Mouse (Mus musculus): ENCODE data around the gene Ctnnbip1. TPM values are rescaled to one million over a fixed set of nuclear protein-coding genes. Genes with fewer than 3 reads are reported as not detected.

Ctnnbip1 gene
- total and polyA plus RNA-seq, 2 experiments from 2014 or later = 109 to 116 TPM

- DNase-seq (ENCODE audit: low spot score) = no peak
- Histone ChIP-seq H3K36me3 (ENCODE audit: insufficient read depth, low read length) (peaks cover 7% of the 10 kb centered on the region), H3K4me2 (ENCODE audit: low read depth, low read length, poor library complexity, severe bottlenecking) (no peak overlapping the region), H3K27me3 (ENCODE audit: insufficient read depth, low read length) (no peaks in the 10 kb centered on the region), H3K9me3 (ENCODE audit: low read length) (no peaks in the 10 kb centered on the region), H3K4me1 (ENCODE audit: insufficient read depth, low read length) (peaks cover 4% of the 10 kb centered on the region), H3K9ac (replicated peaks; ENCODE audit: low read length, poor library complexity, severe bottlenecking) (no peak overlapping the region), H3K4me3 (ENCODE audit: low read depth, low read length) (no peak overlapping the region), H3K27ac (ENCODE audit: low read depth, low read length) (no peak overlapping the region)
- no peak for TF ChIP-seq CTCF (IDR thresholded peaks at IDR 0.05)
- no peak for ATAC-seq (ENCODE audit: low FRiP score)
- whole genome bisulfite sequencing = 87% methylated on average over 4 of the region's 4 CpGs
These were observed 43.4 kb downstream of the Ctnnbip1 start for GRCm38 (mm10) chr4:149561392-149561791.

- H3K36me3 ChIP-seq (ENCODE audit: insufficient read depth, low read length) = peaks cover 7% of the 10 kb centered on the region
- DNase-seq (ENCODE audit: low spot score) = peak; percentile 64
- H3K4me3 ChIP-seq (ENCODE audit: low read depth, low read length) = no peak overlapping the region
- 0 out of 2 replicates have a peak overlapping the region, but pooled peaks have one; percentile 6 for H3K4me2 ChIP-seq (ENCODE audit: low read depth, low read length, poor library complexity, severe bottlenecking)
- no peaks in the 10 kb centered on the region for H3K27me3 ChIP-seq (ENCODE audit: insufficient read depth, low read length)
- 0 out of 2 replicates have a peak overlapping the region, but pooled peaks have one; percentile 24 for H3K9ac ChIP-seq (replicated peaks; ENCODE audit: low read length, poor library complexity, severe bottlenecking)
- no peaks in the 10 kb centered on the region for H3K9me3 ChIP-seq (ENCODE audit: low read length)
- WGBS = 45% methylated on average over 21 of the region's 21 CpGs
- H3K27ac ChIP-seq (ENCODE audit: low read depth, low read length) = peak overlapping the region; percentile 69
- H3K4me1 ChIP-seq (ENCODE audit: insufficient read depth, low read length) = peaks cover 4% of the 10 kb centered on the region
- TF ChIP-seq CTCF (IDR thresholded peaks at IDR 0.05) = no peak
- peak; percentile 44; the same call in 1 of the 2 replicates for ATAC-seq (ENCODE audit: low FRiP score)
These were observed 44.2 kb downstream of the Ctnnbip1 start for GRCm38 (mm10) chr4:149561986-149562904.

- 10% methylated on average over 7 of the region's 7 CpGs for WGBS
- Histone ChIP-seq H3K4me2 (ENCODE audit: low read depth, low read length, poor library complexity, severe bottlenecking) (0 out of 2 replicates have a peak overlapping the region, but pooled peaks have one; percentile 6), H3K27me3 (ENCODE audit: insufficient read depth, low read length) (no peaks in the 10 kb centered on the region), H3K36me3 (ENCODE audit: insufficient read depth, low read length) (peaks cover 1% of the 10 kb centered on the region), H3K4me1 (ENCODE audit: insufficient read depth, low read length) (peaks cover 4% of the 10 kb centered on the region), H3K9me3 (ENCODE audit: low read length) (no peaks in the 10 kb centered on the region), H3K27ac (ENCODE audit: low read depth, low read length) (peak overlapping the region; percentile 69), H3K9ac (replicated peaks; ENCODE audit: low read length, poor library complexity, severe bottlenecking) (no peak overlapping the region), H3K4me3 (ENCODE audit: low read depth, low read length) (no peak overlapping the region)
- DNase-seq (ENCODE audit: low spot score) = peak; percentile 82
- peak; percentile 28; the same call in 1 of the 2 replicates for ATAC-seq (ENCODE audit: low FRiP score)
- no peak for TF ChIP-seq CTCF (IDR thresholded peaks at IDR 0.05)
These were observed 44.9 kb downstream of the Ctnnbip1 start for GRCm38 (mm10) chr4:149562905-149563347.

GRCm38 (mm10) chr4:149563941-149564361 lies 45.9 kb downstream of the Ctnnbip1 start:
- no peak for DNase-seq (ENCODE audit: low spot score)
- no peaks in the 10 kb centered on the region for H3K9me3 ChIP-seq (ENCODE audit: low read length)
- WGBS = 91% methylated on average over 10 of the region's 10 CpGs
- H3K9ac ChIP-seq (replicated peaks; ENCODE audit: low read length, poor library complexity, severe bottlenecking) = no peak overlapping the region
- no peaks in the 10 kb centered on the region for H3K27me3 ChIP-seq (ENCODE audit: insufficient read depth, low read length)
- H3K27ac ChIP-seq (ENCODE audit: low read depth, low read length) = peak overlapping the region; percentile 2; the same call in 1 of the 2 replicates
- no peak for TF ChIP-seq CTCF (IDR thresholded peaks at IDR 0.05)
- no peaks in the 10 kb centered on the region; the same call in 1 of the 2 replicates for H3K36me3 ChIP-seq (ENCODE audit: insufficient read depth, low read length)
- H3K4me1 ChIP-seq (ENCODE audit: insufficient read depth, low read length) = peaks cover 4% of the 10 kb centered on the region
- ATAC-seq (ENCODE audit: low FRiP score) = no peak
- H3K4me3 ChIP-seq (ENCODE audit: low read depth, low read length) = no peak overlapping the region
- no peak overlapping the region for H3K4me2 ChIP-seq (ENCODE audit: low read depth, low read length, poor library complexity, severe bottlenecking)

- Histone ChIP-seq H3K36me3 (ENCODE audit: insufficient read depth, low read length) (no peaks in the 10 kb centered on the region), H3K4me1 (ENCODE audit: insufficient read depth, low read length) (peaks cover 4% of the 10 kb centered on the region), H3K9me3 (ENCODE audit: low read length) (no peaks in the 10 kb centered on the region), H3K27me3 (ENCODE audit: insufficient read depth, low read length) (no peaks in the 10 kb centered on the region), H3K27ac (ENCODE audit: low read depth, low read length) (peak overlapping the region; percentile 84), H3K9ac (replicated peaks; ENCODE audit: low read length, poor library complexity, severe bottlenecking) (no peak overlapping the region), H3K4me3 (ENCODE audit: low read depth, low read length) (no peak overlapping the region), H3K4me2 (ENCODE audit: low read depth, low read length, poor library complexity, severe bottlenecking) (peak overlapping the region; percentile 15)
- ATAC-seq (ENCODE audit: low FRiP score) (peak; percentile 55), DNase-seq (ENCODE audit: low spot score) (peak; percentile 95)
- WGBS = 40% methylated on average over 20 of the region's 20 CpGs
- peak; percentile 56 for TF ChIP-seq CTCF (IDR thresholded peaks at IDR 0.05)
These were observed 46.7 kb downstream of the Ctnnbip1 start for GRCm38 (mm10) chr4:149564452-149565407.

Data from midbrain, postnatal 0 days (tissue).